Mouse (Mus musculus) left cerebral cortex, postnatal 25 days (tissue): ENCODE measurements at regions not wholly inside any gene's neighbourhood (a gene's known extent, or its start where the extent isn't known, plus 50 kb on each side); places are given as distances from the start of the nearest gene placed in this dataset.

Experiments
- DNase-seq, 2 experiments: peaks; one replicate each; pipeline ENCODE4 v3.0.0; 2022; ENCODE audit warnings: low spot score in 2 of 2, mixed read lengths in 1 of 2
- intact Hi-C: fragments of 180-260 bp; cut with DNase I; formaldehyde crosslinking; loops from one replicate; pipeline ENCODE4 v1.15.1; 2025

- intact Hi-C loops: no loop called here
- DNase-seq: no peak
Observed at GRCm38 (mm10) chr11:31721908-31722307, 50.2 kb upstream of the Bod1 start.

GRCm38 (mm10) chr11:31724506-31724905 lies 52.8 kb upstream of the Bod1 start:
- intact Hi-C loops: no loop called here
- DNase-seq: no peak

GRCm38 (mm10) chr11:31725936-31726647 lies 54.4 kb upstream of the Bod1 start:
- DNase-seq: no peak
- intact Hi-C loops: no loop called here

GRCm38 (mm10) chr11:31727289-31727688 lies 55.6 kb upstream of the Bod1 start:
- intact Hi-C loops: no loop called here
- DNase-seq: no peak

- intact Hi-C loops: no loop called here
- no peak for DNase-seq
Observed at GRCm38 (mm10) chr11:31729728-31730127, 58.0 kb upstream of the Bod1 start.

GRCm38 (mm10) chr11:31730181-31730580 lies 58.5 kb upstream of the Bod1 start:
- peak in 1 of 2 experiments; percentile 26 for DNase-seq
- intact Hi-C loops: no loop called here

GRCm38 (mm10) chr11:31730680-31731079 lies 59.0 kb upstream of the Bod1 start:
- intact Hi-C loops: no loop called here
- no peak for DNase-seq

GRCm38 (mm10) chr11:31731459-31731858 lies 59.8 kb upstream of the Bod1 start:
- intact Hi-C loops: no loop called here

GRCm38 (mm10) chr11:31732342-31732741 lies 60.7 kb upstream of the Bod1 start:
- intact Hi-C loops: no loop called here
- no peak for DNase-seq

More at GRCm38 (mm10) chr11:31731459-31731858, 59.8 kb upstream of the Bod1 start:
- no peak for DNase-seq

GRCm38 (mm10) chr11:31732958-31733357 lies 61.3 kb upstream of the Bod1 start:
- no peak for DNase-seq
- intact Hi-C loops: no loop called here

- no peak for DNase-seq
- intact Hi-C loops: no loop called here
Observed at GRCm38 (mm10) chr11:31734091-31734490, 62.4 kb upstream of the Bod1 start.

GRCm38 (mm10) chr11:31735257-31735656 lies 63.6 kb upstream of the Bod1 start:
- no peak for DNase-seq
- intact Hi-C loops: no loop called here

GRCm38 (mm10) chr11:31736086-31736485 lies 64.4 kb upstream of the Bod1 start:
- intact Hi-C loops: no loop called here

GRCm38 (mm10) chr11:31736556-31737089 lies 64.9 kb upstream of the Bod1 start:
- intact Hi-C loops: no loop called here

More at GRCm38 (mm10) chr11:31736086-31736485, 64.4 kb upstream of the Bod1 start:
- no peak for DNase-seq

GRCm38 (mm10) chr11:31738148-31739021 lies 66.7 kb upstream of the Bod1 start:
- intact Hi-C loops: no loop called here
- peak in 1 of 2 experiments; percentile 63 for DNase-seq

More at GRCm38 (mm10) chr11:31736556-31737089, 64.9 kb upstream of the Bod1 start:
- no peak for DNase-seq

GRCm38 (mm10) chr11:31740409-31740808 lies 68.7 kb upstream of the Bod1 start:
- intact Hi-C loops: no loop called here
- no peak for DNase-seq

GRCm38 (mm10) chr11:31742160-31742559 lies 70.5 kb upstream of the Bod1 start:
- no peak for DNase-seq
- intact Hi-C loops: no loop called here

GRCm38 (mm10) chr11:31744076-31744785 lies 72.5 kb upstream of the Bod1 start:
- no peak for DNase-seq
- intact Hi-C loops: loop anchor here (2.0 kb wide), 1 partner anchor 59 kb away; no protein-coding TSS in a partner anchor

- intact Hi-C loops: loop anchor here (2.0 kb wide), 1 partner anchor 60 kb away; no protein-coding TSS in a partner anchor
- DNase-seq: peak in 1 of 2 experiments; percentile 67
Observed at GRCm38 (mm10) chr11:31745028-31745865, 73.6 kb upstream of the Bod1 start.
